Mouse (Mus musculus) intestine, embryonic 14.5 days (tissue): ENCODE data around the gene Slc35e2. TPM values are rescaled to one million over a fixed set of nuclear protein-coding genes. Genes with fewer than 3 reads are reported as not detected.

ENCODE experiments used
- ATAC-seq: fragments of 200-750 bp; cut with Nextera tagmentation; replicated peaks from 2 replicates; pipeline ENCODE4 v1.8.0; 2017; ENCODE audit warnings: low read depth, moderate number of reproducible peaks, moderate TSS enrichment, moderate library complexity; ENCODE audit not compliant: low FRiP score, low TSS enrichment
- DNase-seq: peaks from one replicate; pipeline ENCODE4 v3.0.0-alpha.2; 2018; ENCODE audit warnings: low spot score
- H3K27ac ChIP-seq: fragments of 300-500 bp; sonication (generic); 2 replicates; pipeline ENCODE4 v1.5.1; 2014; ENCODE audit warnings: low read depth, mild to moderate bottlenecking, control low read depth
- H3K27me3 ChIP-seq: fragments of 300-500 bp; sonication (generic); replicated peaks from 2 replicates; pipeline ENCODE4 v1.6.1; 2014; ENCODE audit warnings: low read length, control low read depth; ENCODE audit not compliant: control insufficient read depth, insufficient read depth
- H3K36me3 ChIP-seq: fragments of 300-500 bp; sonication (generic); 2 replicates; pipeline ENCODE4 v1.6.1; 2014; ENCODE audit warnings: low read length, control low read depth; ENCODE audit not compliant: control insufficient read depth, insufficient read depth
- H3K4me1 ChIP-seq: fragments of 300-500 bp; sonication (generic); replicated peaks from 2 replicates; pipeline ENCODE4 v1.6.1; 2014; ENCODE audit warnings: low read length, control low read depth, mixed read lengths; ENCODE audit not compliant: control insufficient read depth, insufficient read depth
- H3K4me2 ChIP-seq: fragments of 300-500 bp; sonication (generic); 2 replicates; pipeline ENCODE4 v1.6.1; 2014; ENCODE audit warnings: low read length
- H3K4me3 ChIP-seq: fragments of 300-500 bp; sonication (generic); 2 replicates; pipeline ENCODE4 v1.5.1; 2014; ENCODE audit warnings: low read depth, low read length, control low read depth, mixed read lengths
- H3K9ac ChIP-seq: fragments of 300-500 bp; sonication (generic); 2 replicates; pipeline ENCODE4 v1.6.1; 2014; ENCODE audit warnings: mild to moderate bottlenecking, low read length
- H3K9me3 ChIP-seq: fragments of 300-500 bp; sonication (generic); 2 replicates; pipeline ENCODE4 v1.6.1; 2016; ENCODE audit warnings: low read length, control low read depth; ENCODE audit not compliant: control insufficient read depth
- WGBS: fragments of 180-500 bp; shearing (Covaris S2); extraction: QIAGEN DNeasy Blood & Tissue Kit; methylation state at CpG from one replicate; pipeline ENCODE4 v1.1.7; 2014; 5-methylcytosine and 5-hydroxymethylcytosine counted together
- polyA plus RNA-seq: library from polyadenylated mRNA; unstranded; fragments of >200 nt; fragmentation: Nextera tagmentation; extraction: Ambion mirVana; gene quantifications from 2 replicates; pipeline ENCODE4 v1.2.1, GENCODE M21; 2014

Gene Slc35e2
- polyA plus RNA-seq, 1 experiment from 2014 or later: 8.5 TPM

- ATAC-seq (no peak), DNase-seq (no peak)
- Histone ChIP-seq H3K4me1 (no peaks in the 10 kb centered on the region), H3K27ac (no peak overlapping the region), H3K36me3 (peaks cover 13% of the 10 kb centered on the region), H3K4me2 (no peak overlapping the region), H3K9me3 (no peaks in the 10 kb centered on the region), H3K9ac (no peak overlapping the region), H3K4me3 (no peak overlapping the region), H3K27me3 (no peaks in the 10 kb centered on the region)
- WGBS: 80% methylated on average over 2 of the region's 2 CpGs
Observed at GRCm38 (mm10) chr4:155573155-155573554, 28.1 kb upstream of the Slc35e2 start.

- H3K36me3 ChIP-seq: peaks cover 17% of the 10 kb centered on the region
- H3K9ac ChIP-seq: no peak overlapping the region
- no peak overlapping the region for H3K4me3 ChIP-seq
- H3K27me3 ChIP-seq: no peaks in the 10 kb centered on the region
- WGBS: 88% methylated on average over 9 of the region's 9 CpGs
- H3K4me2 ChIP-seq: no peak overlapping the region
- ATAC-seq: no peak
- H3K27ac ChIP-seq: no peak overlapping the region
- no peak for DNase-seq
- no peaks in the 10 kb centered on the region for H3K4me1 ChIP-seq
- H3K9me3 ChIP-seq: no peaks in the 10 kb centered on the region
Observed at GRCm38 (mm10) chr4:155573876-155574275, 27.3 kb upstream of the Slc35e2 start.

- Histone ChIP-seq H3K4me3 (no peak overlapping the region), H3K4me1 (no peaks in the 10 kb centered on the region), H3K27ac (no peak overlapping the region), H3K4me2 (no peak overlapping the region), H3K9me3 (no peaks in the 10 kb centered on the region), H3K36me3 (peaks cover 19% of the 10 kb centered on the region), H3K9ac (no peak overlapping the region), H3K27me3 (no peaks in the 10 kb centered on the region)
- WGBS: 86% methylated on average over 11 of the region's 11 CpGs
- no peak for DNase-seq
- no peak for ATAC-seq
Observed at GRCm38 (mm10) chr4:155574931-155575330, 26.3 kb upstream of the Slc35e2 start.

DNA sequence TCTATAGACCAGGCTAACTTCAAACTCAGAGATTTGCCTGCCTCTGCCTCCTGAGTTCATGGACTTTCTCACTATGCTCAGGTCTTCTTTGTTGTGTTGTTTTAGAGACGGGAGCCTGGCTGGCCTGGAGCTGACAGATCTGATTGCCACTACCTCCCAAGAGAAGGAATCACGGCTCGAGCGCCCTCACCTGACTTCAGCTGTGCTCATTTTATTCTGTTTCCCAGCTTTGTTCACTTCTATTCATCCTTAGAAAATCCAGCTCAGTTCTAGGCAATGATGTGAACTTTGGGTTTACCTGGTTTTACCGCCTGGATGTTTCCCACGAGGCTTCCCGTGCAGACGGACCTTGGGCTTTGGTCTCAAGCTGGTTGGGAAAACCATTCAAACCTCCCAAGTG is 25.7 kb upstream of the Slc35e2 start:
- DNase-seq (no peak), ATAC-seq (no peak)
- no peak overlapping the region for H3K4me3 ChIP-seq
- no peak overlapping the region for H3K9ac ChIP-seq
- peaks cover 22% of the 10 kb centered on the region for H3K36me3 ChIP-seq
- H3K4me1 ChIP-seq: no peaks in the 10 kb centered on the region
- H3K4me2 ChIP-seq: no peak overlapping the region
- no peaks in the 10 kb centered on the region for H3K27me3 ChIP-seq
- 93% methylated on average over 8 of the region's 8 CpGs for WGBS
- H3K27ac ChIP-seq: no peak overlapping the region
- H3K9me3 ChIP-seq: no peaks in the 10 kb centered on the region

DNA sequence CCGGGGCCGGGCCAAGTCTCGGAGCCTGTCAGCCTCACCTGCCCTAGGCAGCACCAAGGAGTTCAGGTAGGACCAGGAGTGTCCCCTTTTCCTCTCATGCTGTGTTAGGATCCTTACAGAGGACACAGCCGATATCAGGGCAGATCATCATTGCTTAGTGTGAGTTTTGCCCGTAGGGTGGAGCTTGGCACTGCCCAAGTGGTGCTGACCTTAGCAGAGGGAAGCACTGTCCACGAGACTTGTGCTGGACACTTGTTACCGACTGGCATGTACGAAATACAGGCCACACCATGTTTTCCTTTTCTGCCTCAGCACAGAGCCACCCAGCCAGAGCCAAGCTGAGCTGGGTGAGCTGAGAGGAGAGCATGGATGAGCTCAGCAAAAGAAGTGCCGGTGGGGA is 24.1 kb upstream of the Slc35e2 start:
- WGBS: 90% methylated on average over 9 of the region's 9 CpGs
- peaks cover 23% of the 10 kb centered on the region for H3K36me3 ChIP-seq

GRCm38 (mm10) chr4:155577741-155578140 is 23.5 kb upstream of the Slc35e2 start:
- Histone ChIP-seq H3K27ac (no peak overlapping the region), H3K4me1 (no peaks in the 10 kb centered on the region), H3K9me3 (no peaks in the 10 kb centered on the region), H3K4me2 (no peak overlapping the region), H3K27me3 (no peaks in the 10 kb centered on the region), H3K9ac (no peak overlapping the region), H3K36me3 (peaks cover 29% of the 10 kb centered on the region), H3K4me3 (no peak overlapping the region)
- DNase-seq (no peak), ATAC-seq (no peak)
- 81% methylated on average over 5 of the region's 5 CpGs for WGBS

More for the DNA sequence above, 24.1 kb upstream of the Slc35e2 start:
- no peaks in the 10 kb centered on the region for H3K9me3 ChIP-seq
- DNase-seq: no peak
- no peak overlapping the region for H3K4me3 ChIP-seq
- no peak for ATAC-seq
- H3K27me3 ChIP-seq: no peaks in the 10 kb centered on the region
- no peaks in the 10 kb centered on the region for H3K4me1 ChIP-seq
- no peak overlapping the region for H3K9ac ChIP-seq
- no peak overlapping the region for H3K27ac ChIP-seq
- H3K4me2 ChIP-seq: no peak overlapping the region

GRCm38 (mm10) chr4:155578336-155579125 is 22.7 kb upstream of the Slc35e2 start:
- Histone ChIP-seq H3K9ac (no peak overlapping the region), H3K36me3 (peaks cover 34% of the 10 kb centered on the region), H3K4me2 (no peak overlapping the region), H3K9me3 (no peaks in the 10 kb centered on the region), H3K27ac (no peak overlapping the region), H3K4me3 (no peak overlapping the region), H3K27me3 (no peaks in the 10 kb centered on the region), H3K4me1 (no peaks in the 10 kb centered on the region)
- WGBS: 86% methylated on average over 7 of the region's 7 CpGs
- ATAC-seq (no peak), DNase-seq (no peak)

DNA sequence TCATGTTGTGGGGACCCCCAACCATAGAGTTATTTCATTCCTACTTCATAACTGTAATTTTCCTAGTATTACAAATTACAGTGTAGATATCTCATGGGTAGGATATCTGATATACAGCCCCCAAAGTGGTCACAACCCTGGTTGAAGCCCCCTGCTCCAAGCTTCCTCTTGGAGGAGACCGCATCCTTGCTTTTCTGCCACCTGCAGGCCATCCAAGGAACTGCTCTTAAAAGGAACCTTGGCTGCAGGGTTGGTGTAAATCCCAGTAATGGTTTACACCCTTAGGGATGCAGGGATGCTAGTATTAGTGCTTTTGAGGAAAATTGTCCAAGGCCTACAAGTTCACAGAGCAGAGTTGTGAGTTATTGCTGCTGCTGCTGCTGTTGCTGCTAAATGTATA is 20.8 kb upstream of the Slc35e2 start:
- H3K27me3 ChIP-seq: no peaks in the 10 kb centered on the region
- no peak overlapping the region for H3K9ac ChIP-seq
- no peak overlapping the region for H3K4me2 ChIP-seq
- H3K27ac ChIP-seq: no peak overlapping the region
- WGBS: 43% methylated on average over 1 of the region's 1 CpGs
- no peak overlapping the region for H3K4me3 ChIP-seq
- peak; percentile 80 for DNase-seq
- ATAC-seq: no peak
- no peaks in the 10 kb centered on the region for H3K9me3 ChIP-seq
- H3K36me3 ChIP-seq: peaks cover 53% of the 10 kb centered on the region
- no peaks in the 10 kb centered on the region for H3K4me1 ChIP-seq

DNA sequence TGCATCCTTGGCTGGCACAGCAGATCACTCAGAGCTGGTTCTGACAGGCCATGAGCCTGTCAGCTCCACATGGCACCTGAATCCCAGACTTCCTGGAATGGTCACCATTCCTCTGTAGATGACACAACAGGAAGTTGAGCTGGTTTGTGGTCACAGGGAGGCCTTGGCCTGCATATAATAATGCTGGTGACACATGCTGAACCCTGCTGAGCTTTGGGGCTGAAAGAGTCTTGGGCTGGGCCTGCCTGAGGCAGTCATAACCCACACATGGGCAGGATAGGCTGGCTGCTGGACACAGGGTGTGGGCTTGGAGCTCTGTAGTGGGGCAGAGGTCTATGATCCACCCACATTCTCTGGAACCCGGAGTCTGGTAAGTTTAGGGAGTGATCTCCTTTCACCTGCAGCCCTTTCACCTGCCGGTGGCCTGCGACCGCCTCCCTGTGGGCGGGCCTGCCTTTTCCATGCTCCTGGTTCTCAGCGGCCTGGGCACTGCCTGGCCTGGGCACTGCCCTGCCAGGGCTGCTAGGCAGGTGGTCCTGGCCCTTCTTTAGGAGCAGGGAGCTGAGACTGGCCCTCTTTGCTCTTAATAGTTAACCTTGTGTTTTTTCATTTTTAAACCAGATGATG is 18.8 kb upstream of the Slc35e2 start:
- WGBS: 91% methylated on average over 6 of the region's 6 CpGs
- no peak overlapping the region for H3K27ac ChIP-seq
- ATAC-seq: 0 out of 2 replicates have a peak, but pooled peaks have one; percentile 30

More for the DNA sequence above, 18.8 kb upstream of the Slc35e2 start:
- Histone ChIP-seq H3K36me3 (peaks cover 67% of the 10 kb centered on the region), H3K9me3 (no peaks in the 10 kb centered on the region), H3K4me2 (no peak overlapping the region), H3K4me1 (no peaks in the 10 kb centered on the region), H3K9ac (no peak overlapping the region), H3K4me3 (no peak overlapping the region), H3K27me3 (no peaks in the 10 kb centered on the region)
- DNase-seq: no peak
